Mouse (Mus musculus) liver, embryonic 16.5 days (tissue): Measurements from ENCODE around the gene Rbms3. TPM values are rescaled to one million over a fixed set of nuclear protein-coding genes. Genes with fewer than 3 reads are reported as not detected.

Source experiments
- ATAC-seq: fragments of 200-750 bp; cut with Nextera tagmentation; 2 replicates; pipeline ENCODE4 v1.8.0; 2017; ENCODE audit warnings: low read depth, mild to moderate bottlenecking, moderate number of reproducible peaks, moderate library complexity
- H3K27ac ChIP-seq: fragments of 300-500 bp; sonication (generic); 2 replicates; pipeline ENCODE4 v1.5.1; 2014; ENCODE audit warnings: mild to moderate bottlenecking, low read length
- H3K27me3 ChIP-seq: fragments of 300-500 bp; sonication (generic); 2 replicates; pipeline ENCODE4 v1.6.1; 2014; ENCODE audit warnings: low read depth, low read length, mixed read lengths; ENCODE audit not compliant: control insufficient read depth, insufficient read depth
- H3K36me3 ChIP-seq: fragments of 300-500 bp; sonication (generic); 2 replicates; pipeline ENCODE4 v1.6.1; 2014; ENCODE audit warnings: mild to moderate bottlenecking; ENCODE audit not compliant: control insufficient read depth, insufficient read depth
- H3K4me1 ChIP-seq: fragments of 300-500 bp; sonication (generic); 2 replicates; pipeline ENCODE4 v1.6.1; 2014; ENCODE audit warnings: low read depth, low read length, mixed read lengths; ENCODE audit not compliant: control insufficient read depth
- H3K4me2 ChIP-seq: fragments of 300-500 bp; sonication (generic); 2 replicates; pipeline ENCODE4 v1.6.1; 2014; ENCODE audit warnings: low read depth, low read length, mixed read lengths
- H3K4me3 ChIP-seq: fragments of 300-500 bp; sonication (generic); 2 replicates; pipeline ENCODE4 v1.5.1; 2014; ENCODE audit warnings: low read depth, mild to moderate bottlenecking, low read length
- H3K9ac ChIP-seq: fragments of 300-500 bp; sonication (generic); 2 replicates; pipeline ENCODE4 v1.6.1; 2014; ENCODE audit warnings: low read depth, low read length
- H3K9me3 ChIP-seq: fragments of 300-500 bp; sonication (generic); replicated peaks from 2 replicates; pipeline ENCODE4 v1.6.1; 2016; ENCODE audit warnings: low read length; ENCODE audit not compliant: control insufficient read depth
- WGBS: fragments of 180-500 bp; shearing (Covaris S2); extraction: QIAGEN DNeasy Blood & Tissue Kit; methylation state at CpG from one replicate; pipeline ENCODE4 v1.1.7; 2014; ENCODE audit not compliant: insufficient replicate concordance; 5-methylcytosine and 5-hydroxymethylcytosine counted together
- polyA plus RNA-seq: library from polyadenylated mRNA; unstranded; fragments of >200 nt; fragmentation: Nextera tagmentation; extraction: Ambion mirVana; gene quantifications from 2 replicates; pipeline ENCODE4 v1.2.1, GENCODE M21; 2015

Gene Rbms3
- polyA plus RNA-seq, 1 experiment from 2014 or later, result 3.5 TPM

GRCm38 (mm10) chr9:117430670-117431069, 199.0 kb downstream of the Rbms3 start:
- Histone ChIP-seq H3K4me1 (no peaks in the 10 kb centered on the region), H3K4me2 (no peak overlapping the region), H3K9ac (no peak overlapping the region), H3K36me3 (no peaks in the 10 kb centered on the region), H3K9me3 (no peaks in the 10 kb centered on the region), H3K27ac (no peak overlapping the region), H3K4me3 (no peak overlapping the region), H3K27me3 (no peaks in the 10 kb centered on the region)
- no peak for ATAC-seq
- 72% methylated on average over 2 of the region's 2 CpGs for WGBS

- H3K36me3 ChIP-seq, result no peaks in the 10 kb centered on the region
- H3K9ac ChIP-seq, result no peak overlapping the region
- no peak for ATAC-seq
- no peak overlapping the region for H3K27ac ChIP-seq
- H3K9me3 ChIP-seq, result no peaks in the 10 kb centered on the region
- H3K4me3 ChIP-seq, result no peak overlapping the region
- 59% methylated on average over 7 of the region's 7 CpGs for WGBS
- H3K4me2 ChIP-seq, result no peak overlapping the region
- no peaks in the 10 kb centered on the region for H3K27me3 ChIP-seq
- H3K4me1 ChIP-seq, result no peaks in the 10 kb centered on the region
These were observed 200.3 kb downstream of the Rbms3 start for GRCm38 (mm10) chr9:117429217-117430105.

- ATAC-seq, result no peak
These were observed 206.5 kb downstream of the Rbms3 start for GRCm38 (mm10) chr9:117423259-117423658.

GRCm38 (mm10) chr9:117419874-117420485, 209.7 kb downstream of the Rbms3 start:
- H3K4me3 ChIP-seq, result no peak overlapping the region
- WGBS, result 61% methylated on average over 8 of the region's 8 CpGs
- H3K9me3 ChIP-seq, result no peaks in the 10 kb centered on the region

More at GRCm38 (mm10) chr9:117423259-117423658, 206.5 kb downstream of the Rbms3 start:
- Histone ChIP-seq H3K9me3 (no peaks in the 10 kb centered on the region), H3K27me3 (no peaks in the 10 kb centered on the region), H3K36me3 (no peaks in the 10 kb centered on the region), H3K4me2 (no peak overlapping the region), H3K4me1 (no peaks in the 10 kb centered on the region), H3K9ac (no peak overlapping the region), H3K4me3 (no peak overlapping the region), H3K27ac (no peak overlapping the region)
- 51% methylated on average over 5 of the region's 5 CpGs for WGBS

GRCm38 (mm10) chr9:117413181-117413580, 216.5 kb downstream of the Rbms3 start:
- Histone ChIP-seq H3K9me3 (no peaks in the 10 kb centered on the region), H3K27ac (no peak overlapping the region), H3K9ac (no peak overlapping the region), H3K4me3 (no peak overlapping the region), H3K36me3 (no peaks in the 10 kb centered on the region), H3K4me2 (no peak overlapping the region), H3K4me1 (no peaks in the 10 kb centered on the region), H3K27me3 (no peaks in the 10 kb centered on the region)
- no peak for ATAC-seq
- WGBS, result 42% methylated on average over 3 of the region's 3 CpGs

More at GRCm38 (mm10) chr9:117419874-117420485, 209.7 kb downstream of the Rbms3 start:
- H3K4me1 ChIP-seq, result no peaks in the 10 kb centered on the region
- ATAC-seq, result no peak
- H3K36me3 ChIP-seq, result no peaks in the 10 kb centered on the region
- no peak overlapping the region for H3K4me2 ChIP-seq
- H3K27ac ChIP-seq, result no peak overlapping the region
- no peak overlapping the region for H3K9ac ChIP-seq
- H3K27me3 ChIP-seq, result no peaks in the 10 kb centered on the region

- WGBS, result 52% methylated on average over 2 of the region's 2 CpGs
- no peak overlapping the region for H3K4me3 ChIP-seq
- no peak overlapping the region for H3K27ac ChIP-seq
- no peaks in the 10 kb centered on the region for H3K4me1 ChIP-seq
- H3K36me3 ChIP-seq, result no peaks in the 10 kb centered on the region
- ATAC-seq, result no peak
- no peak overlapping the region for H3K9ac ChIP-seq
- no peaks in the 10 kb centered on the region for H3K27me3 ChIP-seq
- H3K9me3 ChIP-seq, result no peaks in the 10 kb centered on the region
- H3K4me2 ChIP-seq, result no peak overlapping the region
These were observed 217.1 kb downstream of the Rbms3 start for GRCm38 (mm10) chr9:117412584-117412983.

- no peak for ATAC-seq
- 23% methylated on average over 4 of the region's 4 CpGs for WGBS
These were observed 225.1 kb downstream of the Rbms3 start for GRCm38 (mm10) chr9:117404621-117405020.

GRCm38 (mm10) chr9:117400262-117400671, 229.4 kb downstream of the Rbms3 start:
- 2% methylated on average over 7 of the region's 7 CpGs for WGBS
- H3K4me3 ChIP-seq, result no peak overlapping the region

More at GRCm38 (mm10) chr9:117404621-117405020, 225.1 kb downstream of the Rbms3 start:
- Histone ChIP-seq H3K9ac (no peak overlapping the region), H3K4me3 (no peak overlapping the region), H3K9me3 (no peaks in the 10 kb centered on the region), H3K27me3 (no peaks in the 10 kb centered on the region), H3K4me2 (no peak overlapping the region), H3K27ac (no peak overlapping the region), H3K36me3 (no peaks in the 10 kb centered on the region), H3K4me1 (no peaks in the 10 kb centered on the region)

GRCm38 (mm10) chr9:117397071-117397470, 232.6 kb downstream of the Rbms3 start:
- no peak overlapping the region for H3K27ac ChIP-seq
- H3K4me3 ChIP-seq, result no peak overlapping the region
- H3K9me3 ChIP-seq, result no peaks in the 10 kb centered on the region
- H3K9ac ChIP-seq, result no peak overlapping the region
- H3K36me3 ChIP-seq, result no peaks in the 10 kb centered on the region
- no peak for ATAC-seq
- H3K4me1 ChIP-seq, result no peaks in the 10 kb centered on the region
- H3K27me3 ChIP-seq, result no peaks in the 10 kb centered on the region
- H3K4me2 ChIP-seq, result no peak overlapping the region

More at GRCm38 (mm10) chr9:117400262-117400671, 229.4 kb downstream of the Rbms3 start:
- peak; percentile 48; the same call in 1 of the 2 replicates for ATAC-seq
- Histone ChIP-seq H3K36me3 (no peaks in the 10 kb centered on the region), H3K4me2 (no peak overlapping the region), H3K9me3 (no peaks in the 10 kb centered on the region), H3K4me1 (no peaks in the 10 kb centered on the region), H3K27me3 (no peaks in the 10 kb centered on the region), H3K27ac (no peak overlapping the region), H3K9ac (no peak overlapping the region)
